Mouse (Mus musculus) embryonic stem cell, embryonic (primary cell): ENCODE results near the gene Pet117.

Source experiments
- CTCF ChIA-PET, 4 experiments: fragments of 300-600 bp in 2 of 4; fragments of 350-600 bp in 2 of 4; sonication (Branson Sonifier 250); formaldehyde crosslinking; loops; one replicate each; lab custom pipeline; 2022; ENCODE audit warnings: inconsistent platforms in 2 of 4; lab: Charles Lee
- POLR2A ChIA-PET, 4 experiments: fragments of 300-600 bp in 2 of 4; fragments of 350-600 bp in 2 of 4; sonication (Branson Sonifier 250); formaldehyde crosslinking; loops; one replicate each; lab custom pipeline; 2022; ENCODE audit warnings: antibody characterized with exemption in 4 of 4, inconsistent platforms in 1 of 4; lab: Charles Lee

Pet117 gene

DNA sequence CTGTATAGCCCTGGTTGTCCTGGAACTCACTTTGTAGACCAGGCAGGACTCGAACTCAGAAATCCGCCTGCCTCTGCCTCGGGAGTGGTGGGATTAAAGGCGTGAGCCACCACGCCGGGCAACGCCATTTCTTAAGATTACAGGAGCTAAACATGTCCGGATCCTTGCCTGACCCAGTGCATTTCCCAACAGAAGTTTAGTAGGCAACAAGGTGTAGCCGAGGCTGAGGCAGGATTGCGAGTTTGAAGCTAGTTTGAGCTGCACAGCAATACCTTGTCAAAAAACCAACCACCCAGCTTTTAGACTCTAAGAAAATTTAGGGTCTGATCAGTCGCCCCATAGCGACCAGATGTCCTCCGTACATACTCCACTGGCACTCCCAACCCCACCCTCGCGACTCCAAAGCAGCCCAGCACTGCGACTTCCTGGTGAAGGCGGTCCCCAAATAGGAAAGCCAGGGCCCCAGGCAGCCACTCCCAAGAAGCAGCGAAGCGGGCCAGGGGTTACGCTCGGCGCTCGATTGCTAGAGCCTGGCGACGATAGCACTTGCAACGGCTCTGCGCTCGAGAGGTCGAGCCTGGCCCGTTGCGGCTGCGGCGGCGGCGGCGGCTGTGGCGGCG, at the start of gene Pet117, which contains the start of gene Kat14:
TSS of gene Pet117 (plus strand) at position 597 of the 620 bp plus-strand sequence.
TSS of gene Kat14 (plus strand) at position 584 of the 620 bp plus-strand sequence.
- ChIA-PET POLR2A (interaction anchor here in 3 of 4 experiments (0.6 to 4.7 kb wide), 36 partner anchors 9 to 453 kb away, joined by 3 to 31 read pairs (median 4); partner anchors contain the start of genes Dstn (in 1 of the 3), Ovol2 (in 1 of the 3), Rbbp9 (in 1 of the 3) and Sec23b (in 1 of the 3)), CTCF (interaction anchor here in 2 of 4 experiments (0.6 to 1.5 kb wide), 4 partner anchors 24 to 48 kb away, joined by 3 to 6 read pairs (median 4); no protein-coding TSS in a partner anchor)

DNA sequence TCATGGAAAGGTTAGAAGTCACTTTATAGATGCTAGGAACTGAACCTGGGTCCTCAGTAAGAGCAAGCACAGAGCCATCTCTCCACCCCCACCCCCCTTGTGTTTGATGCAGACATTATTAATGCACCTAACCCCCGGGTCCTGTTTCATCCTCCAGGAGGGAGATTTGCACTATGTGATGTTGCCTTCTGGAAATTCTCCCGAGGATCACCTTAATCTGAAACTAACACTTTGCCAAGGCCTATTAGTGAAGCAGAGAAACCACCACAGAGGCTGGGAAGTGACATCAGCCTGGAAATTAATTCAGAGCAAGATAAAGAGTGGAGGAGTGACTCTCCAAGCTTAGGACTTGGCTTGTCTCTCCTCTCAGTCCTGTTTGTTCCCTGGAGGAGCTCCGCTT, 44.6 kb upstream of the Pet117 start:
- CTCF ChIA-PET: interaction anchor here in 1 of 4 experiments (0.6 kb wide), 1 partner anchor 59 kb away, joined by 3 read pairs; no protein-coding TSS in a partner anchor

GRCm38 (mm10) chr2:144329451-144329850, 39.3 kb upstream of the Pet117 start:
- CTCF ChIA-PET: interaction anchor here in 3 of 4 experiments (0.7 to 1.3 kb wide), 4 partner anchors 17 to 33 kb away, joined by 3 to 5 read pairs (median 3); no protein-coding TSS in a partner anchor
- POLR2A ChIA-PET: interaction anchor here (0.5 to 3.4 kb wide), 11 partner anchors 10 to 233 kb away, joined by 3 to 12 read pairs (median 3); partner anchors contain the start of genes Kat14 (in 1 of the 4) and Pet117 (in 1 of the 4)

More for the DNA sequence above, 44.6 kb upstream of the Pet117 start:
- POLR2A ChIA-PET: interaction anchor here in 1 of 4 experiments (0.7 kb wide), 1 partner anchor 251 kb away, joined by 3 read pairs; no protein-coding TSS in a partner anchor

DNA sequence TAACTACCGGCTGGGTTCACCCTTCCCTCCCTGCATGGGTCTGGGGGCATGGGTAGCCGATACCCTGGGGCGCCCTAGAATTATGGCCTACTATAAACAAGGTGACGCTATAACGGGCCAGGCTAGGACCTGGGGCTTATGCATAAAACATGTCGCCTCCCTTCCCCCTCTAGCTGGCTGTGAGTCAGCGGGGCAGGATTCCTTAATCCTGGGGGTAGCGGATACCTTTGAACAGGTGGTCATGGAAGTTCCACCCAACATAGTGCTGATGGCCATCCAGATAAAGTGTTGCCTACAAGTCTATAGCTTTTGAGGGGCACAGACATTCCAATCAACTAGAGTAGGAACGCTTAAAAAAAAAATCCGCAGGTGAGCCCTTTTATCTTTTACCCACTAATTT, 38.9 kb upstream of the Pet117 start:
- POLR2A ChIA-PET: interaction anchor here (0.5 to 3.4 kb wide), 19 partner anchors 11 to 243 kb away, joined by 3 to 12 read pairs (median 3); partner anchors contain the start of genes Kat14 (in 1 of the 4), Mgme1 (in 1 of the 4), Pet117 (in 1 of the 4) and Snx5 (in 1 of the 4)
- CTCF ChIA-PET: interaction anchor here in 3 of 4 experiments (0.7 to 1.3 kb wide), 4 partner anchors 19 to 524 kb away, joined by 3 to 5 read pairs (median 4); no protein-coding TSS in a partner anchor

DNA sequence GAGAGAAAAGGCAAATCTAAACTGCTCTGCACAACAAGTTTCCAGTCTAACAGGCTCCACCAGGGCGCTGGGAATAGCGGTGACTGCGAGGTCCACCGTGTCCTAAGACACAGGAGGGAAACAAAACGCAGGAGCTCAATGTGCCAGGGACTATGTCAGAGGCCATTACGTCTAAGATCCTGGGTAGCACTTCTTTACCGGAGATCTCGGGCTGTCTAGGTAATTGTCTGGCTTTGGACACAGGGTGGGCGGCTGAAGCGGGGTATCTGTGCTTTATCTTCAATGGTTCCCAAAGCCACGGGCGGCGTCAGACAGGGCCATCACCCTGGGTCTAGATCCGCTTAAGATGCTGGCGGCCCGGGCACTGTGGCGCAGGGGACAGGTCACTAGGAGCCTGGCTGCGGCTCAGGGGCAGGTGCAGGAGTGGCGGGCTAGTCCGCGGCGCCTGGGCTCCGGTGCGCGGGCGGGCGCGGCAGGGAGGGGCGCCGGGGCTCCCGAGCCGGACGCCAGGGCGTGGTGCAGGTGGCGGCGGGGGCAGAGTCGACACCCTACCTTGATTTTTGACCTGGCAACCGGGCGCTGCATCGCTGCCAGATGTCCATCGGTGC, 38.3 kb upstream of the Pet117 start:
- CTCF ChIA-PET: interaction anchor here in 3 of 4 experiments (0.6 to 1.3 kb wide), 4 partner anchors 18 to 1213 kb away, joined by 3 to 5 read pairs (median 4); no protein-coding TSS in a partner anchor
- POLR2A ChIA-PET: interaction anchor here in 2 of 4 experiments (0.9 to 3.4 kb wide), 17 partner anchors 11 to 244 kb away, joined by 3 to 12 read pairs (median 4); partner anchors contain the start of genes Kat14 (in 1 of the 2), Mgme1 (in 1 of the 2), Pet117 (in 1 of the 2) and Snx5 (in 1 of the 2)

- POLR2A ChIA-PET: interaction anchor here in 2 of 4 experiments (0.9 to 3.4 kb wide), 11 partner anchors 12 to 244 kb away, joined by 3 to 12 read pairs (median 4); partner anchors contain the start of genes Kat14 (in 1 of the 2), Mgme1 (in 1 of the 2), Pet117 (in 1 of the 2) and Snx5 (in 1 of the 2)
- CTCF ChIA-PET: interaction anchor here in 1 of 4 experiments (0.6 to 1.4 kb wide), 3 partner anchors 18 to 1213 kb away, joined by 3 to 4 read pairs (median 4); no protein-coding TSS in a partner anchor
Observed at GRCm38 (mm10) chr2:144330960-144331371, 37.8 kb upstream of the Pet117 start.

GRCm38 (mm10) chr2:144331401-144332302, 37.1 kb upstream of the Pet117 start, which contains the start of gene Ovol2:
Gene Ovol2, minus strand, starts transcription at chr2:144332146.
- ChIA-PET POLR2A (interaction anchor here in 2 of 4 experiments (0.6 to 3.4 kb wide), 19 partner anchors 12 to 224 kb away, joined by 3 to 12 read pairs (median 4); partner anchors contain the start of genes Sec23b (in 2 of the 2), Dzank1 (in 1 of the 2), Kat14 (in 1 of the 2) and Mgme1 (in 1 of the 2)), CTCF (interaction anchor here in 1 of 4 experiments (1.0 to 1.7 kb wide), 3 partner anchors 17 to 107 kb away, joined by 3 to 4 read pairs (median 4); no protein-coding TSS in a partner anchor)

DNA sequence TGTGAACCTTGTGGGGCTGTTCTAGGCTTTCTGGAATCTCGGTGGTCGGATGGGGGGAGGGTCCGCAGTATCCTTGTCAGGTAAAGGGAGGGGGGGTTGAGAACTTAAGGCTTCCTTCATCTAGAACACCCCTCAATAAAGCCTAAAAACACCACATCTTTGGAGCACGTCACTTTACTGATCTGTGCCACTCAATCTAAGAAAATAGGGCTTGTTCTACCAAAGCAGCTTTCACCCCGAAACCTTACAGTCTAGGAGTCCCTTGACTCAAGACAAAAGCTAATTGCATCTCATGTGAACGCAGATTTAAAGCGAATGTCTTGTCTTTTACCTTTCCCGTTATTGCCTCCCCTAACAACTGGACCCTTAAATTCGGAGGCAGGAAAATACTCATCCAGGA, 36.3 kb upstream of the Pet117 start:
- ChIA-PET POLR2A (interaction anchor here in 3 of 4 experiments (0.6 to 2.5 kb wide), 23 partner anchors 17 to 1529 kb away, joined by 3 to 12 read pairs (median 3); partner anchors contain the start of genes Kat14 (in 2 of the 3), Pet117 (in 2 of the 3), Sec23b (in 2 of the 3) and Dzank1 (in 1 of the 3)), CTCF (interaction anchor here in 2 of 4 experiments (1.0 to 1.7 kb wide), 5 partner anchors 16 to 120 kb away, joined by 3 to 4 read pairs (median 4); no protein-coding TSS in a partner anchor)

DNA sequence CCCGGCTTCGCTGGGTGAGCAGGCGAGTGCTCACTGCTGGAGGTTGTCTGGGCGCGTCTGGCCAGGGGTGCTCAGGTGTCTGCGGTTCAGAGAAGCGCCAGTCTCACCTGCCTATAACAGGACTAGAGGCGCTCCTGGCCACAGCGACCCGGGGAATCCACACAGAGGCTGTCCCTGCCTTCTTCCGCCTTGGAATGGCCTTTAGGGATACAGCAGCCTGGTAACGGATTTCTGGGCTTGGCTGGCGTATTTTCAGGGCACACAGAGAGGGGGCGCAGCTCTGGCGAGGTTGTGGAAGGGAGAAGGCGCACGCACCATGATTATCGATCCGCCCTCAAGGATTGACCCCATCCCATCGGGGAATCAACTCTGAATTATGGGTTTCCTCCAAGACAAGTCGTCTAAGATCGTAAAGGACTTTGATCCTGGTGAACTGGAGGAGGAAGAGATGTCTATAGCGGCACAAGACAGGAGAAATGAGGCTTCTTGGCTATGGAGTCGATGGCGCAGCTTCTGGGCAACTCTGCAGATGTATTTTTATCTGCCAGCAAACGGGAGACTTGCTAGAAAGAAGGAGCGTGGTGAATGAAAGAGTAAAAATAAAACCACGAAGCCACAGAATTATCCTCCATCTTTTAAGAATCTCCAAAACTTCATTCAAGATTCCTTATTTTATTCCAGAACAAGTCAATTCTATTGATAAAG, 35.5 kb upstream of the Pet117 start:
- ChIA-PET POLR2A (interaction anchor here in 3 of 4 experiments (0.7 to 1.9 kb wide), 15 partner anchors 8 to 261 kb away, joined by 3 to 12 read pairs (median 4); partner anchors contain the start of genes Kat14 (in 2 of the 3), Pet117 (in 2 of the 3), Sec23b (in 2 of the 3) and Dzank1 (in 1 of the 3)), CTCF (interaction anchor here in 2 of 4 experiments (0.7 to 1.7 kb wide), 5 partner anchors 15 to 851 kb away, joined by 3 to 4 read pairs (median 4); no protein-coding TSS in a partner anchor)

DNA sequence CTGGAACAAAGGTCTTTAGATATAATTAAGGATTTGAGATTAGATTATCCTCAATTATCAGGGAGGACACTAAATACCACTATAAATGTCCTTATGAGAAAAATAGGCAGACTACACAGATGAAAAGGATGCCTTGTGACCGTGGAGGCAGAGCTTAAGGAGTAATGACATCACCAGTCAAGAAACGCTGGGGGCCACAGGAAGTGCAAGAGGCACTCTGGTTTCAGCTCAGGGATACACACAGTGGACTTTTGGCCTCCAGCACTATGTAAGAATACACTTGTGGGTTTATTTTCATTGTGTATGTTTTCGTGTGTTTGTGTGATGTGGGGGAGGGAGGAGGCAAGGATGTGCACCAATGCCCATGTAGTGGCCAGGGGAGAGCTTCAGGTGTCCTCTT, 31.6 kb upstream of the Pet117 start:
- CTCF ChIA-PET: interaction anchor here in 2 of 4 experiments (0.5 to 0.6 kb wide), 2 partner anchors 9 to 122 kb away, joined by 3 read pairs; no protein-coding TSS in a partner anchor
- POLR2A ChIA-PET: interaction anchor here in 2 of 4 experiments (0.6 to 1.5 kb wide), 4 partner anchors 32 to 382 kb away, joined by 3 to 4 read pairs (median 3); partner anchors contain the start of genes Kat14 (in 1 of the 2) and Pet117 (in 1 of the 2)

DNA sequence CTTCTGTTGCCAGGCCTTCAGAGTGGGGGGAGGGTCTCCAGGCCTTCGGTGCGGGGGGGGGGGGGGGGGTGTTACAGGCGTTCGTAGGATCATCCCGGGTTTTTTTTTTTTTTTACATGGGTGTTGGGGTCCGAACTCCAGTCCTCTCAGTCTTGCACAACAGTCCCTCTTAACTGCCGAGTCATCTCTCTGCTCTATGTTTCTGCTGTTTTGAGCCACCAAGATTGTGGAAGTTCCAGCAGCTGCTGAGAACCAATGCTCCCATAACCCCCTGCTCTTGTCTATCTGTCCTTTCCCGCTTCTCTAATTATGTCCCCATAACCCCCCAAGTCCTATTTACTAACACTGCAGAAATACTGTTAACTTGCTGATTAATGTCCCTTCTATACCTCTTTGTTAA, 31.1 kb upstream of the Pet117 start:
- ChIA-PET POLR2A (interaction anchor here in 2 of 4 experiments (0.6 to 1.5 kb wide), 6 partner anchors 31 to 383 kb away, joined by 3 to 4 read pairs (median 3); partner anchors contain the start of genes Kat14 (in 1 of the 2) and Pet117 (in 1 of the 2)), CTCF (interaction anchor here (0.5 to 0.7 kb wide), 9 partner anchors 9 to 268 kb away, joined by 3 to 9 read pairs (median 3); partner anchors contain the start of genes Kat14 (in 1 of the 4) and Pet117 (in 1 of the 4))

GRCm38 (mm10) chr2:144338149-144338548, 30.6 kb upstream of the Pet117 start:
- CTCF ChIA-PET: interaction anchor here (0.6 to 1.5 kb wide), 8 partner anchors 8 to 269 kb away, joined by 3 to 9 read pairs (median 4); partner anchors contain the start of genes Kat14 (in 1 of the 4) and Pet117 (in 1 of the 4)
- POLR2A ChIA-PET: interaction anchor here in 2 of 4 experiments (0.7 to 1.5 kb wide), 5 partner anchors 31 to 134 kb away, joined by 3 to 4 read pairs (median 3); partner anchors contain the start of genes Kat14 (in 1 of the 2) and Pet117 (in 1 of the 2)

DNA sequence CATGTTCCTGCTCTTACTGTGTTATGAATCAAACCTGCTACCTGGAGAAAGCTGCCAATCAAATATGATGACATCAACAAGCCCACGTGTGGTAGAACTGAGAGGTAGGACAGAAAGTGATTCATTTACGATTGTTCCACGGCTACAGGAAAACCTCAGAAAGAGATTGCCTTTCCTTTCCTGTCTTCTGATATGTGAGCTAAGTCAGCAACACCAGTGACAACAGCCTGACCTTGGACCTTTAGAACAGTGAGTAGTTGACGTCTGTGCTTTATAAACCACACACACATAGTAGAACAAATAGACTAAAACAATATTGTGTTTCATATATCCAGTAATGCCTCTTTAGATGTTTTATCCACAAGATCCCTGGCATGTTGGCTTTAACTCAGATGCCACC, 25.6 kb upstream of the Pet117 start:
- POLR2A ChIA-PET: no interaction called here
- CTCF ChIA-PET: no interaction called here

- CTCF ChIA-PET: interaction anchor here (0.6 to 1.7 kb wide), 13 partner anchors 10 to 218 kb away, joined by 3 to 12 read pairs (median 4); partner anchors contain the start of gene Ovol2 (in 1 of the 4)
- POLR2A ChIA-PET: interaction anchor here in 1 of 4 experiments (0.5 kb wide), 1 partner anchor 9 kb away, joined by 3 read pairs; no protein-coding TSS in a partner anchor
Observed at GRCm38 (mm10) chr2:144348525-144348924, 20.3 kb upstream of the Pet117 start.

- ChIA-PET POLR2A (no interaction called here), CTCF (no interaction called here)
Observed at GRCm38 (mm10) chr2:144352843-144353242, 16.0 kb upstream of the Pet117 start.
